Mouse (Mus musculus): ENCODE data around the gene Itgb2.

Itgb2 gene

GRCm38 (mm10) chr10:77553285-77553684, 23.2 kb downstream of the Itgb2 start:
- DNase-seq = no peak

- no peak for DNase-seq
Observed at GRCm38 (mm10) chr10:77554918-77555317, 24.9 kb downstream of the Itgb2 start.

- DNase-seq = no peak
Observed at GRCm38 (mm10) chr10:77556631-77557030, 26.6 kb downstream of the Itgb2 start.

DNA sequence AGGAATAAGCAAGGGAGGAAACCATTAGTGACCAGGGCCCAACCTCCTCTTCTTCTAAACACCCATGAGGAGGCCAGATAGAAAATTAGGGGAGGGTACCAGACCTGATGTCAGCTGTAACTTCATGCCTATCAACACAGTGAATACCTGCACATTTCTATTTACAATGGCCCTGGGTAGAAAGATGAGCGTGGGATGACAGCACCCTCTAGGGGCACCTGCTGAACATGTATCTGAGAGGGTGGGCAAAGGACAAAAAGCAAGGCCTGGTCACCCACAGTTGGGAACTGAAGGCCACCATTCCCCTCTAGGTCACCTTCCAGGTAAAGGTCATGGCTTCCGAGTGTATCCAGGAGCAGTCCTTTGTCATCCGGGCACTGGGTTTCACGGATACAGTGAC, 27.6 kb downstream of the Itgb2 start:
- DNase-seq = no peak

DNA sequence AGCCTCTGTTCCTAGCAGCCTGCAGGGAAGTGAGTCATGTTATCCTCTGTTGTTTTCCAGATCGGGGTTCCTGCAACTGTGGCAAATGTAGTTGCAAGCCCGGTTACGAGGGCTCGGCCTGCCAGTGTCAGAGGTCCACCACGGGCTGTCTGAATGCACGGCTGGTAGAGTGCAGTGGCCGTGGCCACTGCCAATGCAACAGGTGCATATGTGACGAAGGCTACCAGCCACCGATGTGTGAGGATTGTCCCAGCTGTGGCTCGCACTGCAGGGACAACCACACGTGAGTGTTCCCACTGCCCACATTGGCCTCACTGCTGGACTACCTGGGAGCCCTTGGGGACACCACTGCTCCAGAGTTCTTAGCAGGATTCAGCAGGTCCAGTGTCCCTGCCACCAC, 30.0 kb downstream of the Itgb2 start:
- no peak for DNase-seq

GRCm38 (mm10) chr10:77560830-77561229, 30.8 kb downstream of the Itgb2 start:
- no peak for DNase-seq

GRCm38 (mm10) chr10:77561508-77561907, 31.5 kb downstream of the Itgb2 start:
- DNase-seq = no peak

DNA sequence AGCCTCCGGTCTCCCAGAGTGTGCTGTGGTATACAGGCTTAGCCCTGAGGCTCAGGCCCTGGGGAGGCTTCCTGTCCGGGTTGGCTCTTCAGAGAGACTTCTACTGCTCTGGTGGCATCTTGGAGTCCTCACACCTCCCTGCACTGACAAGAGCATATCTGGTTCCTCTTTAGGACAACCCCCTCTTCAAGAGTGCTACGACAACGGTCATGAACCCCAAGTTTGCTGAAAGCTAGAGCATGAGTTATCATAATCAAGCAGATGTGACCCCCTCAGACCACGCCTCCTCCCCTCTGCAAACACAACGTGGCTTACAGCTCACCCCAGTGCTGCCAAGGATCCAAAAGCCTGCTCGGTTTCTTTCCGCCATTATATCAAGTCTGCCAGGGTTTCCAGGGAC, 35.0 kb downstream of the Itgb2 start:
- DNase-seq = no peak

- DNase-seq = peak; percentile 81 to 90
Observed at GRCm38 (mm10) chr10:77566651-77567050, 36.6 kb downstream of the Itgb2 start.

- no peak for DNase-seq
Observed at GRCm38 (mm10) chr10:77569481-77569880, 39.4 kb downstream of the Itgb2 start.

DNA sequence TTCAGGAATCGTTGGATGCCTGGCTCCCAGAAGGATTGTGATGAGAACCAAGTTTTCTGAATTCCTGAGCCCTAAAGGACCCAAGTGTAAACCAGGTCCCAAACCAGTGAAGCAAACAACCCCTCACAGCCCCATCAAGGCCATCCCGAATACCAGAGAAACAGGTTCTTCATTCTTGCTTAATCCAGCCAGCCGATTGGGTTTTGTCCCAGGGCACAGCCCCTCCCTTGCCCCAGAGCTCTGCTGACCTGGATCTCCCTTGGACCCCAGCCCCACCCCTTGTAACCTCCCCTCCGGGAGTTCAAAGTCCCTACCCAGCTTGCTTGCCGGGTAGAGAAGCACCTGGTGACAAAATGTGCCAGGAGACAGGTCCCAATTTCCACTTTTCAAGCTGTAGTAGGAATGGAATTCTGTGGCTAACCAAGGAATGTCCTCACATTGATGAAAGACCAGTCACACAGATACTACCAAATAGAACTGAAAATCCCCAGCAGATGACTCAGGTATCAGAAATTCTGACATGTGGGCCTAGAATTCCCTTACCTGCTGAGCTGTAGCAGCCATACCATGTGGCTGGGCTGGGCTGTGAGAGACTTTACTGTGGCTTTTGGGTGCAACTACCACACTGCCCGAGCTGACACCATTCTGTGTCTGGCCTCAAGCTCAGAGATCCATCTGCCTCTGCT, 40.1 kb downstream of the Itgb2 start:
- DNase-seq = no peak

- no peak for DNase-seq
Observed at GRCm38 (mm10) chr10:77572225-77572624, 42.2 kb downstream of the Itgb2 start.

- no peak for DNase-seq
Observed at GRCm38 (mm10) chr10:77573162-77573561, 43.1 kb downstream of the Itgb2 start.

- DNase-seq = no peak
Observed at GRCm38 (mm10) chr10:77580027-77580920, 50.2 kb downstream of the Itgb2 start.

GRCm38 (mm10) chr10:77581023-77581407, 51.0 kb downstream of the Itgb2 start:
- DNase-seq = no peak

DNA sequence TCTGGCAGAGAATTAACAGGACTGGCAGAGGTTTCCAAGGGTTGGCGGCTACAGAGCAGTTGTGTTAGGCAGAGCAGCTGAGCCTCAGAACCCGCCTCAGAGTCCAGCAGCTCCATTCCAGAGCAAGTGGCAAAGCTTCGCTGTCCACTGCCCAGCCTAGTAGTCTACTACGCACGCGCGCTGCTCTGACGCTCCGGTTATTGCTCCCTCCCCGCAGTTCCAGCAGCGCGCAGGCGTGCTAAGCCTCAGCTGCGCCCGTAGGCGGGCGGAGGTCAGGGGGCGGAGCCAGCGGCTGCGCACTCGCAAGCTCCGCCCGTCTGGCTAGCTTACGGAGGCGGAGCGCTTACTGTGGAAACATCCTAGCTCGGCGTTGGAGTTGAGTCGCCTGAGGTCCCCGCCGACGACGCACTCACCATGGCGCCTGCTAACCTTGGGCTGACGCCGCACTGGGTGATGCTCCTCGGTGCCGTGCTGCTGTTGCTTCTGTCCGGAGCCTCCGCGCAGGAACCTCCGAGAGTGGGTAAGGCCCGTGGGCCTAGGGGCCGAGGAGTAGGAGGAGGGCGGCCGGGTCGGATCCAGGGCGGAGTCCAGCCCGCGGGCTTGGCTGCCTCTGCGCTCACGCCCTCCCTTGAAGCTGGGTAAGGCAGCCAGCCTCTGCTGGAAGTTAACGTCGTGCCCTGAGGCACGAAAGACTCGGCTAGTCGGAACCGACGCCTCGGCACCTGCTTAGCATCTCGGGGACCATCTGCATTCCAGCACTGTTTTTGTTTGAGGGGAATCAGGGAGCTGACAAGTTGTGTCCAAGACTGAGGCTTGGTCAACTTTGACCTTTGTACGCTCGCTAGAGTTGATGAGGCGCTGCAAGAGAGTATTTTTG, 51.6 kb downstream of the Itgb2 start, which contains the start of gene Pttg1ip:
Gene Pttg1ip, plus strand, starts transcription at position 313 of the 877 bp plus-strand sequence.
- peak; percentile 97 to 98 for DNase-seq

GRCm38 (mm10) chr10:77582285-77582618, 52.2 kb downstream of the Itgb2 start:
- no peak for DNase-seq

GRCm38 (mm10) chr10:77583795-77584422, 53.9 kb downstream of the Itgb2 start:
- DNase-seq = peak; percentile 37 to 62

DNA sequence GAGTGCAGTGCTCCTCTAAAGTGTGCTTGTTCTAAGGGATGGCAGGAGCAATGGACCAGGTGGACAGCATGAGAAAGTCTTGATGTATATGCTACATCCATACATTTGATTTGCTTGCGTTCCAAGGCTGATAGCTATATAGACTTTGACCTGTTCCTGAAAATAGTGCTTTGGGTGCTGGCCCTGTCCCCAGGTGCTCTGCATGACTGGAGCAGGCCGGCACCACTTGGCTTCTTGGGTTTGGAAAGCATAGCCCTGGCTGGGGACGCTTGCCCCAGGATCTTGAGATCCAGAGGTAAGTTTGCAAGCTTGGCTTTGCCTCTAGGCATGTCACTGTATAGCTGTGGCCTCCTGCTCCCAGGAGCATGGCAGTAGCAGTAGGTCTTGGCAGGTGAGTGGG, 56.6 kb downstream of the Itgb2 start:
- DNase-seq = no peak

DNA sequence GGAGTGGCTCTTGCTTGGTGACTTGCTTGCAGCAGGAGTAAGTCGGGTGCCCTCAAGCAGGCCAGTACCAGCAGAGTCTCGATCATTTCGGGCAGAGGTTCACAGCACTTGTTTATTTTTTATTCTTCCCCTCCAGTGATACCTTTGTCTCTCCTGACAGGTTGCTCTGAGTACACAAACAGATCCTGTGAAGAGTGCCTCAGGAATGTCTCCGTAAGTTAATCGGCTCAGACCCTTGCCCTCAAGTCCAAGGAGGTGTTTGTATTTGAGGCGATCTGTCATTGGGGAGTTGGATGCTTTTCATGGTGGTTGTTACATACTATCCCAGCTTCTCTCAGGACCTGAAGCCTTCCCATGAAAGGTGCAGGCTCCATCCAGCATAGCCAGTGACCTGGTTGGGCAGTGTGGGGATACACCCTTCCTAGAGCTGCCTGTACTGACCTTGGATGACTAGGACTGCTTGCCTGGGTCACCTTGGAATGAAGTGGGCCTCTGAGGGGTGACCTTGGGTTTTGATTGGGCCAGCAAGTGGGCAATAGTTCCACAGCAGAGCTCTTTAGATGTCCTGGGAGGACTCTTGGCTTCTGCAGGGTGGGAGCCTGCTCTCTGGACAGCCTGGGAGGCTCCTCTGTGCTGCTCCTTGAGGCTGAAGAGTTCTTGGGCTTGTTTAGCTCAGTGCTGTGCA, 57.2 kb downstream of the Itgb2 start:
- DNase-seq = no peak

GRCm38 (mm10) chr10:77588036-77588435, 58.0 kb downstream of the Itgb2 start:
- DNase-seq = no peak

GRCm38 (mm10) chr10:77589117-77589516, 59.1 kb downstream of the Itgb2 start:
- no peak for DNase-seq

All from lung, postnatal 4 days (tissue).